Mouse (Mus musculus) CD4-positive helper T cell, adult 2 months (primary cell): ENCODE measurements around the gene Trappc2l.
A peak's percentile ranks its signal among the peaks of the same experiment; 100 is the strongest.
"Not testable (repeated sequence)": the region's sequence is repeated elsewhere in the genome, so short reads cannot be mapped to it uniquely, and the experiment has no call there.

Experiments used
- DNase-seq: peaks from one replicate; pipeline ENCODE4 v3.0.0-alpha.2; 2012; ENCODE audit warnings: low read depth, missing footprints, low spot score

Trappc2l gene

DNA sequence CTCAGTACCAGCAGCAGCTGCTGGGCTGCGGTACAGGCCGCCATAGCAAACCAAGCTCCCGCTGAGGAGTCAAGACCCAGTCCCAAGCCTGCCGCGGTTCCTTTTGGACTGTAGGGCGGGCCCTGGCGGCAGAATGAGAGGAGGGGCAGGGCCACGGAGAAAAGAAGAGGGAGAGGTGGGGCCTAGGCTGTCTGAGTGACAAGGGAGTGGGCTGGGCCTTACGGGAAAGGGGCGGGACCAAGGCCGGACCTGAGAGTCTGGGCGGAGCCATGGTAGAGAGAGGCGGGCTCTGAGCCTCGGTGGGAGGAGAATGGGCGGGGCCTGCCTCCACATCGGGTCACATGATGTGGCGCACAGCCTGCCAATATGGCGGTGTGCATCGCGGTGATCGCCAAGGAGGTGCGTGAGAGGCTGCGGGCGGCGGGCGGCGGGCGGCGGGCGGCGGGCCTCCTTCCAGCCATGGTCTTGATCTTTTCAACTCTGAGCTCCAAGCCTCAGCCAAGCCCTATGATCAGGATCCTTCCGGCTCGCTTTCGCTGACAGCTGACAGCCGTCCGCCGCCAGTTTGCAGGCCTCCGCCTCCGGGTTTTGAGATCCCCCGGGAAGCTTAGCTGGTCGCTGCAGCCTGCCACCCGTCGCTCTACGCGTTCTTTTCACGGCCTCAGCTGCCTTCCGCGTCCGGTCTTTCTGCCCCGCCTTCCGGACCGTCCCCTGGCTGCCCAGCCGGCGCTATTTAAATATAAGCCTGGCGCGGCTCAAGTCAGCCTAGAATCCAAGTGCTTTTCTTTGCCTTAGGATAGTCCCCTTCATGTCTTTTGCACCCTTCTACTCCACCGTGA is at the start of gene Trappc2l, which contains the start of gene Galns:
Gene Trappc2l, plus strand, starts transcription at position 346 of the 839 bp plus-strand sequence.
Gene Galns, minus strand, starts transcription at position 169 of the 839 bp plus-strand sequence.
- DNase-seq = peak; percentile 98

- DNase-seq = peak; percentile 48
These were observed 46.8 kb upstream of the Trappc2l start for GRCm38 (mm10) chr8:122564363-122565352.

- no peak for DNase-seq
These were observed 44.7 kb upstream of the Trappc2l start for GRCm38 (mm10) chr8:122566766-122567165.

DNA sequence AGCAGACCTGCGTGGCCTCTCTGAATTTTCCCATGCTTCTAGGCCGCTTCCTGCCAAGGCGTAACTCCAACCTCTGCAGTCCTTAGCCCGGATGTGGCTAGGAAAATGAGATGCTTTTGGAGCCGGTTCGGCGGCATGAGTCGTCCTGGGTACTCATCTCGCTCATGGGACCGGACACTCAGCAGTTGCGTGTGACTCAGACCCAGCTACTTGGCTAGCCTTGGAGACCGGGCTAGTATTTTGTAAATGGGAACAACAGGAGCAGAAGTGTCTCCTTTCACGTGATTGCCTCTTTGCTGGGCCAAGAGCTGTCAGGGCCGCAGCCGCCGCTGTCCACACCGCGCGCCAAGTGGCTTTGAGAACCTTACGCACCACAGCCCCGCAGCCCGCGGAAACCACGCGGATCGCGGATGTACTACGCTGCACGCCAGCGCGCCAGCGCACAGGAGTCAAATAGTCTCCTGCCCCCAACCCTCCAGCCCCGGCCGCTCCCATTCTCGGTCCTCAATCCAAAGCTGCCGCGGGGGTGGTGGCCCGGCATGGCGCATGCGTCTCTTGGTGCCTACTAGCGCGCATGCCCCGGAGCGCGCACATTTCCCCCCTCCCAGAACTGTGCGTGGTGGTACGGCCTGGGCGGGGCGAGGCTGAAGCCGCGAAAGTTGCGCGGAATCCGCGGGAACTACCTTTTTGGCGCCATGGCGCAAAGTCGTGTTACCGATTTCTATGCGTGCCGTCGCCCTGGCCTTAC is 43.9 kb upstream of the Trappc2l start, which contains the start of gene Cdt1:
Gene Cdt1, plus strand, starts transcription at position 655 of the 748 bp plus-strand sequence.
- DNase-seq = peak; percentile 97

GRCm38 (mm10) chr8:122568109-122568504 is 43.3 kb upstream of the Trappc2l start:
- peak; percentile 79 for DNase-seq

GRCm38 (mm10) chr8:122568881-122569309 is 42.5 kb upstream of the Trappc2l start:
- DNase-seq = peak; percentile 44

DNA sequence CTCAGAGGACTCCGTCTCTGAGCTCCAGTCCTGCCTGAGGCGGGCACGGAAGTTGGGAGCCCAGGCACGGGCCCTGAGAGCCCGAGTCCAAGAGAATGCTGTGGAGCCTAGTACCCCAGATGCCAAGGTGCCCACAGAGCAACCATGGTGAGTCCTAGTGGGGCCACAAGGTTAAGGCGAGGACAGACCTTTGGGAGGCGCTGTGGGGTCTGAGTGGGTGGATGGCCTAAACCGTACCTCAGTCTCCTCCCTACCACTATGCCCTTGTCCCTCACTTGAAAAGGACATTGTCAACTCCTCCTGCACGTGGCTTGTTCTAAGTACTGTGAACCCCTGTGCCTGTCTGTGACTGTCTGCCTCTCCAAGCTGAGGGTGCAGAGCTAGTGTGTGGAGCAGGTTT is 42.1 kb upstream of the Trappc2l start:
- DNase-seq = no peak

DNA sequence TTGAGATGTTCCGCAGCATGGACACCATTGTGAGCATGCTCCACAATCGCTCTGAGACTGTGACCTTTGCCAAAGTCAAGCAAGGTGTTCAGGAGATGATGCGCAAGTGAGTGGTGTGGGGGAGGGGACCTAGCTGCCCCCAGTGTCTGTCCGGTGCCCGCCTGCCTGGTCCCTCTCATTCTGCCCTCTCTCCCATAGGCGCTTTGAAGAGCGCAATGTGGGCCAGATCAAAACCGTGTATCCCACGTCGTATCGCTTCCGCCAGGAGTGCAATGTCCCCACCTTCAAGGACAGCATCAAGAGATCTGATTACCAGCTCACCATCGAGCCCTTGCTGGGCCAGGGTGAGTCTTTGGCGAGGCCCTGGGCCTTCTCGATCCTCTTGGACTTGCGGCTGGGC is 41.4 kb upstream of the Trappc2l start:
- DNase-seq = no peak

- no peak for DNase-seq
These were observed 40.3 kb upstream of the Trappc2l start for GRCm38 (mm10) chr8:122571153-122571552.

DNA sequence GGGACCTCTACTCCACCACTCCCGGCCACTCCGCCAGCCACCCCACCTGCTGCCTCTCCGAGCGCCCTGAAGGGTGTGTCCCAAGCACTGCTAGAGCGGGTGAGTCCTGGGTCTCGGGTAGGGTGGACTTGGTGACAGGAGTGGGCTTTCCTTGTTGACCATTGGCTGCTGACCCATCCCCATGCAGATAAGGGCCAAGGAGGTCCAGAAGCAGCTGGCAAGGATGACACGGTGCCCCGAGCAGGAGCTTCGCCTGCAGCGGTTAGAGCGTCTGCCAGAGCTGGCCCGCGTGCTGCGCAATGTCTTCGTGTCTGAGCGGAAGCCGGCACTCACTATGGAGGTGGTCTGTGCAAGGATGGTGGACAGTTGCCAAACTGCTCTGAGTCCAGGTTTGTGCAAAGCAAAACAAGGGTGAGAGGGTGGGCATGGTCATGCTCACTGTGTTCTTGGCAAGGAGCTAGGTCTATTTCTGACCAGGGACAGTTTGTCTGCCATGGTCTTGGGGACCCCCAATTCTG is 39.6 kb upstream of the Trappc2l start:
- no peak for DNase-seq

DNA sequence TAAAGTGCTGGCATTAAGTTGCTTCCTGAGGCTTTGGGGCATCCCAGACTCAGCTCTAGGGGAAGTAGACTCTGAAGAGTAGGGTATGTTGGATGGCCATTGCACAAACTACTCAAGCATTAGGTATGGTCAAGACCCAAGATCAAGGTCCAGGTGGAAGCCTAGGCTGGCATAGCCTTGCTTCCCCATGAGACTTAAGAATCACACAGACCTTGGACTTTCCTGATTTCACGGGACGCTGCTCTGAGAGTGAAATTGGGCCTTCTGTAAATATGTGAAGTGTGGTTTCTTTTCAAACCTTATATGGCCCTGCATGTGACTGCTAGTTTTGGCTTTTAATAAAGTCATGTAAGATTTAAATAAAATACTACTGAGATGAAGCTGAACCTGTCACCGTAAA is 38.7 kb upstream of the Trappc2l start:
- DNase-seq = no peak

DNA sequence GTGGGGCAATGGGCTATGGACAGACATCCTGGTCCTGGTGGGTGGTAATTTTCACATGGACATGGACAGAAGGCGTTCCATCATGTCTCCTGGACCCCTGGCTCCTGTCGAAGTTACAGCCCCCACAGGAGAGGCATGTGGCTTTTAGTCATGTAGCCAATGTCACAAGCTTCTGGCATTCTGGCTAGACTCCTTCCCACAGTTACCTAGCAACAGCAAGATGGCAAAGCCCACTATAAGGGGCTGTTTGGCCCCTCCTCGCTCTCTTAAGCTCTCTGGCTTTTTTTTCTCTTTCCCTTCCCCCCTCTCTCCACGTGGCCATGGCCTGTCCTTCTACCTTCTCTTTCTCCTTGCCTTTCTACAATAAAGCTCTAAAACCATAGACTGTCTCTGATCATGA is 38.3 kb upstream of the Trappc2l start:
- not testable (repeated sequence) for DNase-seq

GRCm38 (mm10) chr8:122573577-122573976 is 37.9 kb upstream of the Trappc2l start:
- no peak for DNase-seq

GRCm38 (mm10) chr8:122574264-122574663 is 37.2 kb upstream of the Trappc2l start:
- no peak for DNase-seq

DNA sequence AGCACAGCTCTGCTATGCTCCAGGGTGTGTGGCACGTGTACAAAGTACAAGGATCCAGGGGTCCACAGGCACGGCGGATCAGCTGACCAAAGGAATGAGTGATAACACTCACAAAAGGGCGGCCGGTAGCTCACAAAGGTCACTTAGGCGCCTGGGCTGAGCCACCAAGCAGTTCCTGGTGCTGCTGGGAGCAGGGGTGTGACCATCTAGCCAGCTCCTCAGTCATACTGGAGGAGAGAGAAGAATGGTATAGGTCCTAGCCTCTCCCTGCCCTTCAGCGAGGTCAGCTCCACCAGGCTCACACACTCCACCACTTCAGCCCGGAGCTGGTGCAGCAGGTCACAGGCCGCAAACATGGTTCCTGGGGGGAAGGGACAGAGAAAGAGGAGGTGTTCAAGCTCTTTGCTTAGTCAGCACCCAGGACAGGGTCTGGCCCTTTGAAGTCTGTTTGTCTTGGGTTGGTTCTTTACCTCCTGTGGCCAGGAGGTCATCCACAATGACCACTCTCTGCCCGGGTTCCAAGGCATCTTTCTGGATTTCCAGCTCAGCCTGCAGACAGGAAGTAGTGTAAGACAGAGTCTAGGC is 36.7 kb upstream of the Trappc2l start:
- DNase-seq = no peak

DNA sequence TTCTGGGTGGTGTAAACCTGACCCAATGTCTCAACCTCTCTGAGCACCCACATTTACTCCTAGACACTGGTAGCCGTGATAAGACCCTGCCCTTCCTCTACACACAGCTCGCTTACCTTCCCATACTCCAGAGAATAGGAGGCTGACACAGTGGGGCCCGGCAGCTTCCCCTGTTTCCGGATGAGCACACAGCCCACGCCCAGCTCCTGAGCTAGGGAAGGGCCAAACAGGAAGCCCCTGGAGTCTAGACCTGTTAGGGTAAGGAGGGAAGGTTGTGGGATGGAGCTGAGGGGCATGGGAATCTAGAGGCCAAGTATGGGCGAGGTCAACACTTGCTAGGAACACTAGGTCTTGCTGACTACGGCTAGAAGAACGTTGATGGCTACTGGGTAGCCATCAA is 36.2 kb upstream of the Trappc2l start:
- no peak for DNase-seq

DNA sequence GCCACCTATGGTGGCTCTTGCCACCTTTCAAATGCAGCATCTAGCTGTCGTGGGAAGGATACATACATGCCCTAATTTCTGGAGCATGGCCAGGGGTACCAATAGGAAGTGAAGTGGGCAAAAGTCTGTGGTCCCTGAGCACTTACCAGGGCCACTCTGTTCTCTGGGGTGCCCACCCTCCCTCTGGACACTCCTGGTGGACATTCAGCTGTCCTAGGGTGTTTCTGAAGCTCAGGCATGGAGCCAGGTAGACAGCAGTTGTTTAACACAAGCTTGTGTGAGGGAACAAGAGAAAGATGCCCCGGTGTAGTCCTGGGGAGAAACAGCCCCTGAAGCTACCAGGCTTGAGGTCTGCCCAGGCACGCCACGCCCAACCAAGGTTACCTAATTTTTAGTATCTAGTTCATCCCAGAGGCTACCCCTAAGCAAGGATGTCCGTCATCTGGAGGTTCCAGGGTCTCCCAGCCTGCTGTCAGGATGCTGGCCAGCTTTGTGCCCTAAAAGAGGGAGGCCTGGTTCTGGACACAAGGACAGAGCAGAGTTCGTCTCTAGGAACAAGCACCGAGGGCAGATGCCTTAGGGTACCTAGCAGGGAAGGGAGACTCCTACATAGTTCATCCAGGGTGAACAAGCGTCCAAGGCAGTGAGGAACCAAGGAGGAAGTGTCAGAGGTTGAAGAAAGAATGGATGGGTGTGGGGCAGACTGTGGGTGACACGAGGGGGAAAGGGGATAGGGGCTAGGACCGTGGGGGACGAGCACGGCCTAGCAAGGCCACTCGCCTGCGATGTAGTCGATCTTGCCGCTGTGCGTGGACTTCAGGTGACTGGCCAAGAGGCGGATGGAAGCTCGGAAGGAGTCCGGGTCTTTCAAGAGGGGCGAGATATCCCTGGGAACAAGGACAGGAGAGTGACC is 35.4 kb upstream of the Trappc2l start:
- DNase-seq = no peak

- peak; percentile 95 for DNase-seq
These were observed 34.8 kb upstream of the Trappc2l start, which contains the start of gene Aprt for GRCm38 (mm10) chr8:122576648-122577022. Aprt (minus strand) TSS chr8:122576909.

DNA sequence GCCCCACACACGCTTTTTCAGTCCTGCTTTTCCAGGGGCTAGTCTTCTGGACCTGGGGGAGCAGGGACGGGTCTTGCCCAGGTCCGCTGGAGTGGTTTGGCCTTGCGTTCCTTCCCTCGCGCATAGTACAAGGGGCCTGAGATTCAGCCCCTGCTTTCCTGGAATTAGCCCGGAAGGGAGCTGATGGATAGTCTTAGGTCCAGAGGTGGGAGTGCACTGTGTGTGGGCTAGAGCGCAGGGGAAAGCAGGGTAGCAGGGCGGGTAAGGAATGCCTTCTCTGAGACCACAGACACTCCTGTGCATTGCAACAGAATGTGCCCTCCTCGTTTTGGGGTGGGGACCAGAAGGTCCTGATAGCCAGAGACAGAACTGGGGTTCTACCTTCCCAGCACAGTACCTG is 34.3 kb upstream of the Trappc2l start:
- DNase-seq = no peak

GRCm38 (mm10) chr8:122579196-122579595 is 32.2 kb upstream of the Trappc2l start:
- DNase-seq = no peak
